Mouse (Mus musculus) stomach, adult 2 months (tissue): ENCODE measurements around the gene Gmds. TPM values are rescaled to one million over a fixed set of nuclear protein-coding genes. Genes with fewer than 3 reads are reported as not detected.

Source experiments
- polyA plus RNA-seq: library from polyadenylated mRNA; depleted of rRNA; stranded (reverse); fragments of >200 nt; gene quantifications from 2 replicates; pipeline ENCODE4 v1.2.3, GENCODE M21; 2012; rRNA removed

Gmds gene
- polyA plus RNA-seq = 263 and 422 TPM in 2 replicates

DNA sequence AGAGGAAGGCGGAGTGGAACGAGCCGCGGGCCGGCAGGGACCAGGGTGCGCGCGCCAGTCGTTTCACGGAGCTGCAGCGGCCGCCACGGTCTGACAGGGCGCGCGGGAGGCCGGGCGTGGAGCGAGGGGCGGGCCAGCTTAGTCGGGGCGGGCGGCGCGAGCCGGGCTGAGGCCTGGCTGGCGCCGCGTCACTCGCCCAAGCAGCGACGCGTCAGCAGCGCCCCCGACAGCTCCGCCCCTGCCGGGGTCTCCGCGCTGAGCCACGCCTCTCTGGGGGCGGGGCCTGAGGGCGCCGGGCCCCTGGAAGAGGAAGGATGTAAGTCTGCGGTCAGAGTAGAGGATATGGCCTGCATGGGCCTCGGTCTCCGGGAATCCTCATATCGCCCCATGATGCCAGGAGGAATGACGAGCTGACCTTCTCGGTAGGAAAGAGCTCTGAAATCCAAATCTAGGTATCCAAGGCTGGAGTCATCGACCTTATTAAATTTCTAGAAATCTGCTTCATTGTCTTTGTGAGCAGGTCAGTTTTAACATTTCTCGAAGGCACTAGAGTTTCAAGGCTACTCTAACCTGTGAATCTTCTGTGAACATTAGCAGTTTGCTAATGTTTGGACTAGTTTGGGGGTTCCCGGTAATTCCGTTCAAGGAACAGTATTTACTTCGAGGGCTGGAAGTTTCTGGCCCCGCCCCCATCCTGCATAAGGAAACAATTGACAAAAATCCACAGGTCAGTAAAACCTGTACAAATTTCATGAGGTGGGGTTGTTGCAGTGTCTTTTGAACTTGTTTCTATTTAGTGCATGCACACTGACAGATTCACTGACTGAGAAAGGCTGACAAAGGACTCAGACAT is at the start of gene Gmds:
Gmds (minus strand) TSS at position 228 of the 853 bp plus-strand sequence.

DNA sequence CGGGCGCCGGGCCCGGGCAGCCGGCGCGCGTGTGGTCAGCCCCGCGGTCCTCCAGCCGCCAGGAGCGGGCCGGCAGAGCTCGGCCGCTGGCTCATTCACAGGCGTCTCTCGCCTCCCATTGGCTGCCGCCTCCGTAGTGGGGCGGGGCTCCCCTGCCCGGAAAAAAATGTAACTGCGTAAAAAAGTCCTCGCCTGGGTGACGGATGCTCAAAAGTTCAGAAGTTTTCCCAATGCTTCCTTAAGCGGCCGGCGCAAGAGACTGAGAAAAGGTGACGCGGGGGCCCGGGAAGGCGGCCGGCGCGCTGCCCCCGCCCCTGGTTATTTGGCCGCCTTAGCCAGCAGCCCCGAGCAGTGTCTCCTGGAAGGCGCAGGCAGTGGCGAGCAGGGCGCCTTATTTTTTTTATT is 532.1 kb downstream of the Gmds start, which contains the start of gene Foxc1:
Foxc1 (plus strand) TSS at position 206 of the 405 bp plus-strand sequence.

